Mouse (Mus musculus) cerebellum, adult 2 months (tissue): ENCODE data around the gene Srgap3.

ENCODE experiments used
- CTCF ChIP-seq: fragments of 200-500 bp; IDR thresholded peaks from 2 replicates; pipeline ENCODE4 v1.5.1; 2011; ENCODE audit warnings: low read depth, mild to moderate bottlenecking, control low read depth, low read length, moderate library complexity, borderline replicate concordance; ENCODE audit not compliant: insufficient read depth
- POLR2A ChIP-seq: fragments of 200-500 bp; IDR thresholded peaks from 2 replicates; pipeline ENCODE4 v1.6.1; 2011; ENCODE audit warnings: low read length, control low read depth, borderline replicate concordance; ENCODE audit not compliant: insufficient read depth

- TF ChIP-seq CTCF (no peak), POLR2A (no peak)
Measured at GRCm38 (mm10) chr6:112801917-112802316, 145.1 kb downstream of the Srgap3 start.
